Mouse (Mus musculus): Measurements from ENCODE around the gene Samd13. TPM values are rescaled to one million over a fixed set of nuclear protein-coding genes. Genes with fewer than 3 reads are reported as not detected.

Gene Samd13
- 1.1 TPM in 2 replicates for polyA plus RNA-seq (2015; fragmentation: Nextera tagmentation; extraction: Ambion mirVana)

DNA sequence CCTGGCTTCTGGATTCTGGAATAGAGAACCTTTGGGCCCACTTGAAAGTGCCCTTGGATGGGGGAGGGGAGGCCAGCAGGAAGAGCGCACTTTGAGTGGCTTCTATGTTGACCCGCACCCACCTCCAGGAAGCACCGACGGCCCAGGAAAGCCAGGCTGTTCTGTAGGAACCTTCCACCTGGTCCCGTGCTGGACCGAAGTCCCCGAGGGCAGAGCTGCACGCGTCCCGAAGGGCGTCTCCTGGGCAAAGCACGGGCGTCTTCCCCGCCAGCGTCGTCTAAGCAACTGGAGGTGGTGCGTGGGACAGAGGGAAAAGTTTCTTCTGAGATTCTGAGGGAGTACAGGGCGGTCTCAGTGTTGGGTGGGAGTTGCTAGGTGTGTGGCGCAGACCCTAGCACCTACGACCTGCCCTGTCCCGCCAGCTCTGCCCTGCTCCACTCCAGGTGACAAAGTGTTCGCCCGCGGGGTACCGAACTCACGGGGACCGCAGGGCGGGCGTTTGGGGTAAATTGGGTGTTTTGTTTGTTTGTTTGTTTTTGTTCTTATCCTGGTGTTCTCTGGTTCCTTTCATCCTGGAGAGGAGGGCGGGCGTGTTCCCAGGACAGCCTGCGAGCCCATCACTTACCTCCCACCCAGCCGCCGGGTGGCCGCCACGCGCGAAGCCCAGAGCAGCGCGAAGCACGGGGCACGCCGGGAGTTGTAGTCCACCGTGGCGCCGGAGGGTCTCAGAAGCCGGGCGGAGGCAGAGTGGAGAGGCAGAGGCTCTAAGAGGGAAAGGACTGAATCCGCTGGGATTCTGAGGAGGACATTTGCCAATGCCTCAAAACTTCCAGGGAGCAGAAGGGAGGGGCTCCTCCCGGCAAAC is at the start of gene Samd13:
TSS of gene Samd13 (minus strand) at position 782 of the 865 bp plus-strand sequence.

GRCm38 (mm10) chr3:146651217-146651616 is 34.2 kb downstream of the Samd13 start, which contains the start of gene 4930503B20Rik:
4930503B20Rik (minus strand) TSS chr3:146651317.

GRCm38 (mm10) chr3:146615496-146615895 is 69.9 kb downstream of the Samd13 start, which contains the start of gene Dnase2b:
Dnase2b (minus strand) TSS chr3:146615596.

Other genes starting within 250 kb of the Samd13 start
- gene Ctbs, start 235.8 kb downstream of the Samd13 start, polyA plus RNA-seq (2015; fragmentation: Nextera tagmentation; extraction: Ambion mirVana) = 11.8 and 15.8 TPM in 2 replicates
- 4.2 and 4.5 TPM in 2 replicates for gene Spata1, start 185.8 kb downstream of the Samd13 start, polyA plus RNA-seq (2015; fragmentation: Nextera tagmentation; extraction: Ambion mirVana)
- gene Gng5, start 185.8 kb downstream of the Samd13 start, polyA plus RNA-seq (2015; fragmentation: Nextera tagmentation; extraction: Ambion mirVana) = 1,212 and 1,504 TPM in 2 replicates
- 31.9 and 43.0 TPM in 2 replicates for gene Rpf1, start 164.2 kb downstream of the Samd13 start, polyA plus RNA-seq (2015; fragmentation: Nextera tagmentation; extraction: Ambion mirVana)
- gene Uox, start 115.2 kb downstream of the Samd13 start, polyA plus RNA-seq (2015; fragmentation: Nextera tagmentation; extraction: Ambion mirVana) = 5.7 and 9.9 TPM in 2 replicates
- gene Dnase2b, start 70.0 kb downstream of the Samd13 start, polyA plus RNA-seq (2015; fragmentation: Nextera tagmentation; extraction: Ambion mirVana) = 0.08 and 0.35 TPM in 2 replicates
- 0.08 TPM in 1 of 2 replicates, not detected in the other for gene 4930503B20Rik, start 34.3 kb downstream of the Samd13 start, polyA plus RNA-seq (2015; fragmentation: Nextera tagmentation; extraction: Ambion mirVana)
- 50.8 and 51.8 TPM in 2 replicates for gene Prkacb, start 127.4 kb upstream of the Samd13 start, polyA plus RNA-seq (2015; fragmentation: Nextera tagmentation; extraction: Ambion mirVana)
- 1.7 and 2.4 TPM in 2 replicates for gene Ttll7, start 166.8 kb upstream of the Samd13 start, polyA plus RNA-seq (2015; fragmentation: Nextera tagmentation; extraction: Ambion mirVana)

Measured in adrenal gland, postnatal 0 days (tissue).